Mouse (Mus musculus): Measurements from ENCODE around the gene Krr1. TPM values are rescaled to one million over a fixed set of nuclear protein-coding genes. Genes with fewer than 3 reads are reported as not detected.

The Krr1 gene
- polyA plus RNA-seq, 1 experiment: 10.5 TPM

GRCm38 (mm10) chr10:111958046-111958421, 14.4 kb upstream of the Krr1 start:
- no peak overlapping the region for H3K4me2 ChIP-seq (ENCODE audit: low read depth)
- TF ChIP-seq MYOD1 (IDR thresholded peaks at IDR 0.05; ENCODE audit: control insufficient read depth in 1 of 3, insufficient read length in 2 of 3, low read depth in 2 of 3) (no peak), E2F4 (IDR thresholded peaks at IDR 0.05; ENCODE audit: insufficient read depth) (no peak), REST (IDR thresholded peaks at IDR 0.05; ENCODE audit: insufficient read depth, insufficient read length) (no peak), TCF3 (IDR thresholded peaks at IDR 0.05; ENCODE audit: insufficient read length, low read depth) (no peak), MAX (IDR thresholded peaks at IDR 0.05; ENCODE audit: low read depth) (no peak), POLR2AphosphoS2 (IDR thresholded peaks at IDR 0.05; ENCODE audit: insufficient read length, low read depth) (no peak), TCF12 (IDR thresholded peaks at IDR 0.05; ENCODE audit: insufficient read depth, poor library complexity, severe bottlenecking) (no peak), CEBPB (IDR thresholded peaks at IDR 0.05; ENCODE audit: insufficient read depth, poor library complexity, severe bottlenecking) (no peak), SRF (IDR thresholded peaks at IDR 0.05; ENCODE audit: control insufficient read depth, insufficient read length, low read depth) (no peak), USF1 (IDR thresholded peaks at IDR 0.05; ENCODE audit: low read depth) (no peak), MYOG (IDR thresholded peaks at IDR 0.05; ENCODE audit: control insufficient read depth in 1 of 3, insufficient read depth in 1 of 3, insufficient read length in 2 of 3, low read depth in 2 of 3) (no peak), POLR2A (IDR thresholded peaks at IDR 0.05; ENCODE audit: insufficient read length, low read depth) (no peak)
- no peaks in the 10 kb centered on the region for H3K27me3 ChIP-seq (ENCODE audit: control insufficient read depth, insufficient read depth, insufficient read length)
- no peak overlapping the region for H3ac ChIP-seq (ENCODE audit: control insufficient read depth, insufficient read length)
- H3K79me2 ChIP-seq (ENCODE audit: control insufficient read depth, insufficient read depth): no peaks in the 10 kb centered on the region
- no peak overlapping the region for H3K4me3 ChIP-seq
- H3K36me3 ChIP-seq (ENCODE audit: control insufficient read depth, insufficient read depth): no peaks in the 10 kb centered on the region

- TF ChIP-seq SRF (IDR thresholded peaks at IDR 0.05; ENCODE audit: control insufficient read depth, insufficient read length, low read depth) (no peak), E2F4 (IDR thresholded peaks at IDR 0.05; ENCODE audit: insufficient read depth) (no peak), TCF12 (IDR thresholded peaks at IDR 0.05; ENCODE audit: insufficient read depth, poor library complexity, severe bottlenecking) (no peak), USF1 (IDR thresholded peaks at IDR 0.05; ENCODE audit: low read depth) (no peak), TCF3 (IDR thresholded peaks at IDR 0.05; ENCODE audit: insufficient read length, low read depth) (no peak), POLR2AphosphoS2 (IDR thresholded peaks at IDR 0.05; ENCODE audit: insufficient read length, low read depth) (no peak), POLR2A (IDR thresholded peaks at IDR 0.05; ENCODE audit: insufficient read length, low read depth) (no peak), CEBPB (IDR thresholded peaks at IDR 0.05; ENCODE audit: insufficient read depth, poor library complexity, severe bottlenecking) (no peak), MAX (IDR thresholded peaks at IDR 0.05; ENCODE audit: low read depth) (no peak), MYOD1 (IDR thresholded peaks at IDR 0.05; ENCODE audit: control insufficient read depth in 1 of 3, insufficient read length in 2 of 3, low read depth in 2 of 3) (no peak), MYOG (IDR thresholded peaks at IDR 0.05; ENCODE audit: control insufficient read depth in 1 of 3, insufficient read depth in 1 of 3, insufficient read length in 2 of 3, low read depth in 2 of 3) (no peak), REST (IDR thresholded peaks at IDR 0.05; ENCODE audit: insufficient read depth, insufficient read length) (no peak)
Measured at GRCm38 (mm10) chr10:111959353-111959752, 13.1 kb upstream of the Krr1 start.

GRCm38 (mm10) chr10:111960459-111960858, 12.0 kb upstream of the Krr1 start:
- Histone ChIP-seq H3ac (ENCODE audit: control insufficient read depth, insufficient read length) (no peak overlapping the region), H3K27me3 (ENCODE audit: control insufficient read depth, insufficient read depth, insufficient read length) (no peaks in the 10 kb centered on the region), H3K79me2 (ENCODE audit: control insufficient read depth, insufficient read depth) (no peaks in the 10 kb centered on the region), H3K36me3 (ENCODE audit: control insufficient read depth, insufficient read depth) (no peaks in the 10 kb centered on the region), H3K4me2 (ENCODE audit: low read depth) (no peak overlapping the region), H3K4me3 (no peak overlapping the region)
- TF ChIP-seq POLR2A (IDR thresholded peaks at IDR 0.05; ENCODE audit: insufficient read length, low read depth) (no peak), MAX (IDR thresholded peaks at IDR 0.05; ENCODE audit: low read depth) (no peak), TCF3 (IDR thresholded peaks at IDR 0.05; ENCODE audit: insufficient read length, low read depth) (no peak), CEBPB (IDR thresholded peaks at IDR 0.05; ENCODE audit: insufficient read depth, poor library complexity, severe bottlenecking) (no peak), REST (IDR thresholded peaks at IDR 0.05; ENCODE audit: insufficient read depth, insufficient read length) (no peak), USF1 (IDR thresholded peaks at IDR 0.05; ENCODE audit: low read depth) (no peak), TCF12 (IDR thresholded peaks at IDR 0.05; ENCODE audit: insufficient read depth, poor library complexity, severe bottlenecking) (no peak), E2F4 (IDR thresholded peaks at IDR 0.05; ENCODE audit: insufficient read depth) (no peak), POLR2AphosphoS2 (IDR thresholded peaks at IDR 0.05; ENCODE audit: insufficient read length, low read depth) (no peak), MYOD1 (IDR thresholded peaks at IDR 0.05; ENCODE audit: control insufficient read depth in 1 of 3, insufficient read length in 2 of 3, low read depth in 2 of 3) (no peak), SRF (IDR thresholded peaks at IDR 0.05; ENCODE audit: control insufficient read depth, insufficient read length, low read depth) (no peak), MYOG (IDR thresholded peaks at IDR 0.05; ENCODE audit: control insufficient read depth in 1 of 3, insufficient read depth in 1 of 3, insufficient read length in 2 of 3, low read depth in 2 of 3) (no peak)

More at GRCm38 (mm10) chr10:111959353-111959752, 13.1 kb upstream of the Krr1 start:
- Histone ChIP-seq H3K27me3 (ENCODE audit: control insufficient read depth, insufficient read depth, insufficient read length) (no peaks in the 10 kb centered on the region), H3K79me2 (ENCODE audit: control insufficient read depth, insufficient read depth) (no peaks in the 10 kb centered on the region), H3K4me3 (no peak overlapping the region), H3K36me3 (ENCODE audit: control insufficient read depth, insufficient read depth) (no peaks in the 10 kb centered on the region), H3ac (ENCODE audit: control insufficient read depth, insufficient read length) (no peak overlapping the region), H3K4me2 (ENCODE audit: low read depth) (no peak overlapping the region)

GRCm38 (mm10) chr10:111966394-111966793, 6.1 kb upstream of the Krr1 start:
- Histone ChIP-seq H3K4me3 (no peak overlapping the region), H3K79me2 (ENCODE audit: control insufficient read depth, insufficient read depth) (no peaks in the 10 kb centered on the region), H3K4me2 (ENCODE audit: low read depth) (no peak overlapping the region), H3ac (ENCODE audit: control insufficient read depth, insufficient read length) (no peak overlapping the region), H3K27me3 (ENCODE audit: control insufficient read depth, insufficient read depth, insufficient read length) (no peaks in the 10 kb centered on the region), H3K36me3 (ENCODE audit: control insufficient read depth, insufficient read depth) (no peaks in the 10 kb centered on the region)
- TF ChIP-seq POLR2A (IDR thresholded peaks at IDR 0.05; ENCODE audit: insufficient read length, low read depth) (no peak), MYOG (IDR thresholded peaks at IDR 0.05; ENCODE audit: control insufficient read depth in 1 of 3, insufficient read depth in 1 of 3, insufficient read length in 2 of 3, low read depth in 2 of 3) (no peak), REST (IDR thresholded peaks at IDR 0.05; ENCODE audit: insufficient read depth, insufficient read length) (no peak)

DNA sequence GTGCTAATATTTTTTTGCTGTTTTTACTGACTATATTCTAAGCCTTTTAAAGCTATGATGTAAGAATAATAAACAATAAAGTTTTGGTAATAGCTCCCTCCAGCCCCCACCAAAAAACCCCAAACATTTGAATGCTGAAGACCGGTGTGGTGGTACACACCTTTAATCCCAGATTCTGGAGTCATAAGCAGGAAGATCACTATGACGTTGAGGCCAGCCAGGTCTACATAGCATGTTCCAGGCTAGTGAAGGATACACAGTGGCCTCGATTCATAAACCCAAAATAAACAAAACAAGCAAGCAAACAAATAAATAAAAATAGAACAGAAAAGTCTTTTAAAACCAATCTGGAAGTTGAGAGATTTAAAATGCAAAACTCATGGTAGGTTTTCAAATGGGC, 535 bp upstream of the Krr1 start:
- no peak overlapping the region for H3ac ChIP-seq (ENCODE audit: control insufficient read depth, insufficient read length)
- peak overlapping the region; percentile 87 for H3K4me3 ChIP-seq
- H3K4me2 ChIP-seq (ENCODE audit: low read depth): peak overlapping the region; percentile 40
- peaks cover under 1% of the 10 kb centered on the region for H3K36me3 ChIP-seq (ENCODE audit: control insufficient read depth, insufficient read depth)
- H3K79me2 ChIP-seq (ENCODE audit: control insufficient read depth, insufficient read depth): peaks cover 37% of the 10 kb centered on the region
- no peaks in the 10 kb centered on the region for H3K27me3 ChIP-seq (ENCODE audit: control insufficient read depth, insufficient read depth, insufficient read length)
- TF ChIP-seq USF1 (IDR thresholded peaks at IDR 0.05; ENCODE audit: low read depth) (no peak), CEBPB (IDR thresholded peaks at IDR 0.05; ENCODE audit: insufficient read depth, poor library complexity, severe bottlenecking) (no peak), SRF (IDR thresholded peaks at IDR 0.05; ENCODE audit: control insufficient read depth, insufficient read length, low read depth) (no peak), POLR2A (IDR thresholded peaks at IDR 0.05; ENCODE audit: insufficient read length, low read depth) (no peak), E2F4 (IDR thresholded peaks at IDR 0.05; ENCODE audit: insufficient read depth) (no peak), TCF12 (IDR thresholded peaks at IDR 0.05; ENCODE audit: insufficient read depth, poor library complexity, severe bottlenecking) (no peak), MYOD1 (IDR thresholded peaks at IDR 0.05; ENCODE audit: control insufficient read depth in 1 of 3, insufficient read length in 2 of 3, low read depth in 2 of 3) (no peak), POLR2AphosphoS2 (IDR thresholded peaks at IDR 0.05; ENCODE audit: insufficient read length, low read depth) (no peak), MAX (IDR thresholded peaks at IDR 0.05; ENCODE audit: low read depth) (no peak), TCF3 (IDR thresholded peaks at IDR 0.05; ENCODE audit: insufficient read length, low read depth) (no peak), MYOG (IDR thresholded peaks at IDR 0.05; ENCODE audit: control insufficient read depth in 1 of 3, insufficient read depth in 1 of 3, insufficient read length in 2 of 3, low read depth in 2 of 3) (no peak)
